Comparison of ENCODE assay signal across 11 mouse cellular contexts in the genomic region with DNA sequence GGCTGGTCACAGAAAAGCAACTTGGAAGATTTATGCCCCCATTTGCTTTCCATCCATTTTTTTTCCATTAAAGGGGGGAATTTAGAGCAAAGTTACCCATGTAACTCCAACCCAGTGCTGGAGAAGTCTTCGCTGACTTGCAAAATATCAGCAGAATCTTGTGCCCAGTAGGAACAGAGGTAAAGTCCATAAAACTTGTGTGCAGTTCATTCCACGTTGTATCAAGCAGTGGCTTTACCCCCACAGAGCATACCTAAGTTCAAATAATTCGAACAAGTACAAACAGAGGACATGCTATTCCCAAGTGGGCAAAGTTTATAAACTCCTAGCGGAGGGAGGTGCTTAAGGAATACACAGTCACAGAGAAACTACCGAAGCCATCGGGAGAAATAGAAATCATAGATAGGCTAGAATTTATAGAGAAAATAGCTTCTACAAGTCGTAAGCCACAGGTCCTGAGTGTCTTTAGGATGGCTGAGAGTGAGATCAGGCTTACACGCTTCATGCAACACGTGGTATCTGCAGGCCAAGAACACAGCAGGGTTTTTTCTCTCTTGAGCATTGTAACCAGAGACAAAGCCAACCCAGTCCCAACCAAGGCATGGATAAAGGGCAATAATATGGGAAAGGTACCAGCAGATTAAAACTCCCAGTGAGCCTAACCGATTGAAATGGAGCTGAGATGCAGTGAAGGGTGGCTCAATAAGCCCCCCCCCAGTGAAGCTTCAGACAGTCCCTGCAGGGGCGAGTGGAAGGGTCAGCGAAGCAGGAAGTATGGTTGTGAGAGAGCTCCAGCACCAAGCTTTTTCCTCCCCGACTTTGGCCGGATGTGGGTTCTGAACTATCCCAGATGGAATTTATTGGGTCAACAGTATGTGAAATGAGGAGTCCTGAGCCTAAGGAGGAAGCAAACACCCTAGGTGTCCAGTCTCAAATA.
A peak's percentile ranks its signal among the peaks of the same experiment; 100 is the strongest.
DNase-seq lines count a peak whose midpoint lies in the region; ATAC-seq lines count a peak whose summit lies in the region.
"Had no signal": no experiment of that assay in that cellular context is flagged by ENCODE, and none has a peak within 500 bp of the region (broad histone marks: within the 10 kb centered on the region; RNA-seq: fewer than 3 reads in every experiment).

No protein-coding gene starts in this region.

- H3K36me3 ChIP-seq in hindbrain, embryonic 12.5 days: no peaks in the 10 kb centered on the region
- H3K36me3 ChIP-seq in hindbrain, embryonic 16.5 days (ENCODE audit: control insufficient read depth, insufficient read depth, low read length): no peaks in the 10 kb centered on the region
- H3K36me3 ChIP-seq in limb, embryonic 10.5 days: no peaks in the 10 kb centered on the region
- H3K36me3 ChIP-seq: liver, embryonic 13.5 days had no signal

- peak; percentile 59 for DNase-seq in fat pad, adult 2 months (ENCODE audit: extremely low read depth, low read depth, low spot score)
- DNase-seq in limb, embryonic 10.5 days (ENCODE audit: low spot score): no peak
- no peak for DNase-seq in left cerebral cortex, adult 8-10 months (ENCODE audit: low spot score in 2 of 2)
- DNase-seq in left cerebral cortex, adult 18-20 months (ENCODE audit: low spot score in 2 of 2): no peak
- DNase-seq in MN1 (ENCODE audit: low spot score): no peak
- DNase-seq: cerebellum, adult 11 months; liver, embryonic 13.5 days; thymus, adult 2 months had no signal

- H3K4me2 ChIP-seq in hindbrain, embryonic 12.5 days (replicated peaks): no peak overlapping the region
- no peak overlapping the region for H3K4me2 ChIP-seq in hindbrain, embryonic 16.5 days (ENCODE audit: low read length)
- H3K4me2 ChIP-seq: liver, embryonic 13.5 days had no signal

- no peak overlapping the region for H3K4me3 ChIP-seq in hindbrain, embryonic 12.5 days
- no peak overlapping the region for H3K4me3 ChIP-seq in hindbrain, embryonic 16.5 days (ENCODE audit: low read length)
- H3K4me3 ChIP-seq in brown adipose tissue, adult 24 weeks (ENCODE audit: insufficient read depth, low read depth, low read length): no peak overlapping the region
- no peak overlapping the region for H3K4me3 ChIP-seq in limb, embryonic 10.5 days
- H3K4me3 ChIP-seq: liver, embryonic 13.5 days had no signal

- no peaks in the 10 kb centered on the region for H3K27me3 ChIP-seq in hindbrain, embryonic 12.5 days
- H3K27me3 ChIP-seq in hindbrain, embryonic 16.5 days (replicated peaks; ENCODE audit: control insufficient read depth, insufficient read depth, low read length): no peaks in the 10 kb centered on the region
- no peaks in the 10 kb centered on the region for H3K27me3 ChIP-seq in limb, embryonic 10.5 days (ENCODE audit: low read depth, poor library complexity, severe bottlenecking)
- H3K27me3 ChIP-seq: liver, embryonic 13.5 days had no signal

- ATAC-seq in hindbrain, embryonic 12.5 days (ENCODE audit: low FRiP score): no peak
- no peak for ATAC-seq in hindbrain, embryonic 16.5 days

- peaks cover 8% of the 10 kb centered on the region; the same call in 1 of the 2 replicates for H3K4me1 ChIP-seq in hindbrain, embryonic 12.5 days
- H3K4me1 ChIP-seq in hindbrain, embryonic 16.5 days (ENCODE audit: control insufficient read depth, insufficient read depth, low read depth, low read length): no peaks in the 10 kb centered on the region; the same call in 1 of the 2 replicates
- H3K4me1 ChIP-seq in brown adipose tissue, adult 24 weeks (ENCODE audit: control insufficient read depth, insufficient read depth, insufficient read length, low read length): peaks cover 2% of the 10 kb centered on the region; the same call in 1 of the 2 replicates
- H3K4me1 ChIP-seq in limb, embryonic 10.5 days: peaks cover 34% of the 10 kb centered on the region
- H3K4me1 ChIP-seq: liver, embryonic 13.5 days had no signal

- H3K9me3 ChIP-seq in hindbrain, embryonic 12.5 days (replicated peaks): no peaks in the 10 kb centered on the region
- H3K9me3 ChIP-seq in hindbrain, embryonic 16.5 days (ENCODE audit: control insufficient read depth, low read length): no peaks in the 10 kb centered on the region
- H3K9me3 ChIP-seq in limb, embryonic 10.5 days (replicated peaks): no peaks in the 10 kb centered on the region
- H3K9me3 ChIP-seq: liver, embryonic 13.5 days had no signal

- no peak overlapping the region for H3K9ac ChIP-seq in hindbrain, embryonic 12.5 days
- H3K9ac ChIP-seq in hindbrain, embryonic 16.5 days (ENCODE audit: low read depth, low read length): no peak overlapping the region
- H3K9ac ChIP-seq: liver, embryonic 13.5 days had no signal

- WGBS in hindbrain, embryonic 12.5 days: 64% methylated on average over 14 of the region's 14 CpGs
- WGBS in hindbrain, embryonic 16.5 days: 67% methylated on average over 14 of the region's 14 CpGs
- 86% methylated on average over 14 of the region's 14 CpGs for WGBS in limb, embryonic 10.5 days

- H3K27ac ChIP-seq in hindbrain, embryonic 12.5 days: peak overlapping the region; percentile 40
- no peak overlapping the region for H3K27ac ChIP-seq in hindbrain, embryonic 16.5 days (ENCODE audit: low read depth, low read length)
- peak overlapping the region; percentile 91 for H3K27ac ChIP-seq in brown adipose tissue, adult 24 weeks (replicated peaks; ENCODE audit: low read depth, low read length)
- H3K27ac ChIP-seq in limb, embryonic 10.5 days: peak overlapping the region; percentile 85
- H3K27ac ChIP-seq: liver, embryonic 13.5 days had no signal
